Mouse (Mus musculus) heart, adult 2 months (tissue): ENCODE measurements at regions not wholly inside any gene's neighbourhood (a gene's known extent, or its start where the extent isn't known, plus 50 kb on each side); places are given as distances from the start of the nearest gene placed in this dataset.

Source experiments
- DNase-seq, 2 experiments: peaks; one replicate each; pipeline ENCODE4 v3.0.0; 2021
- H3K27ac ChIP-seq: fragments of 200-600 bp; 2 replicates; pipeline ENCODE4 v1.8.1; 2022
- H3K27me3 ChIP-seq: fragments of 200-500 bp; 2 replicates; pipeline ENCODE4 v1.6.1; 2012; ENCODE audit warnings: mild to moderate bottlenecking, low read length, inconsistent platforms, mixed read lengths; ENCODE audit not compliant: control insufficient read depth, insufficient read depth
- H3K36me3 ChIP-seq: fragments of 200-500 bp; 2 replicates; pipeline ENCODE4 v1.6.1; 2012; ENCODE audit warnings: low read length, inconsistent platforms; ENCODE audit not compliant: control insufficient read depth, insufficient read depth
- H3K4me1 ChIP-seq: fragments of 200-500 bp; 2 replicates; pipeline ENCODE4 v1.6.1; 2011; ENCODE audit warnings: low read length; ENCODE audit not compliant: control insufficient read depth, insufficient read depth
- H3K4me3 ChIP-seq: fragments of 200-600 bp; 2 replicates; pipeline ENCODE4 v1.8.1; 2022
- H3K79me2 ChIP-seq: fragments of 200-500 bp; replicated peaks from 2 replicates; pipeline ENCODE4 v1.6.1; 2012; ENCODE audit warnings: mild to moderate bottlenecking, inconsistent platforms, low read length, moderate library complexity, mixed read lengths; ENCODE audit not compliant: control insufficient read depth, insufficient read depth
- H3K9ac ChIP-seq: fragments of 200-500 bp; 2 replicates; pipeline ENCODE4 v1.6.1; 2012; ENCODE audit warnings: low read depth, mild to moderate bottlenecking, control low read depth, inconsistent platforms, low read length, mixed read lengths
- CTCF ChIP-seq: fragments of 200-600 bp; IDR thresholded peaks from 2 replicates; pipeline ENCODE4 v1.8.1; 2022; ENCODE audit warnings: antibody characterized with exemption, mild to moderate bottlenecking, moderate library complexity
- EP300 ChIP-seq: fragments of 200-500 bp; IDR thresholded peaks from 2 replicates; pipeline ENCODE4 v1.6.1; 2011; ENCODE audit warnings: low read depth, low read length, control low read depth; ENCODE audit not compliant: insufficient read depth
- POLR2A ChIP-seq: fragments of 200-500 bp; IDR thresholded peaks from 2 replicates; pipeline ENCODE4 v1.6.1; 2011; ENCODE audit warnings: mild to moderate bottlenecking, low read depth, low read length, control low read depth; ENCODE audit not compliant: insufficient read depth
- WGBS: fragments of 180-500 bp; shearing (Covaris S2); methylation state at CpG from one replicate; pipeline ENCODE4 v1.1.7; 2018; 5-methylcytosine and 5-hydroxymethylcytosine counted together
- intact Hi-C: fragments of 180-260 bp; cut with DNase I; formaldehyde crosslinking; loops from one replicate; pipeline ENCODE4 v1.15.1; 2025

DNA sequence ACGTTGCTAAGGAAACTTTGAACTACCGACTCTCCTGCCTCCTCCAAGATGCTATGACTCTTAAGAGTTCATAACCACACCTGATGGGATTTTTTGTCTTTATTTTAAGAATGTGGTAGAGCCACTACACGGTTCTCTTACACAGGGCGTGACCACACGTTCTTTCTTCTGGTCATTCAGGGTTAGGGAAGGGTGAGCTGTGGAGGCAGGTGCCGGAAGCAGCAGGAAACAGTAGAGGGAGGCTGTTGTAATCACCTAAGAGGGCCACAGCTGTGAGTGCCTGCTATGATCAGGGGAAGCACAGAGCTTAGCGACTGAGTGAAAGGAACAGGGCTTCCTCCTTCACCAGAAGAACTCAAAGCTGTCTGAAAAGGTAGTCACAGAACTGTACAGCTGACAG lies 50.6 kb upstream of the Larp1 start:
- H3K79me2 ChIP-seq: no peaks in the 10 kb centered on the region
- no peaks in the 10 kb centered on the region for H3K36me3 ChIP-seq
- WGBS: 64% methylated on average over 7 of the region's 7 CpGs
- no peak overlapping the region for H3K27ac ChIP-seq
- no peak overlapping the region for H3K9ac ChIP-seq
- intact Hi-C loops: no loop called here
- H3K4me1 ChIP-seq: peaks cover under 1% of the 10 kb centered on the region
- no peak overlapping the region for H3K4me3 ChIP-seq
- DNase-seq: no peak
- H3K27me3 ChIP-seq: no peaks in the 10 kb centered on the region
- no peak for TF ChIP-seq CTCF
- TF ChIP-seq POLR2A: no peak

DNA sequence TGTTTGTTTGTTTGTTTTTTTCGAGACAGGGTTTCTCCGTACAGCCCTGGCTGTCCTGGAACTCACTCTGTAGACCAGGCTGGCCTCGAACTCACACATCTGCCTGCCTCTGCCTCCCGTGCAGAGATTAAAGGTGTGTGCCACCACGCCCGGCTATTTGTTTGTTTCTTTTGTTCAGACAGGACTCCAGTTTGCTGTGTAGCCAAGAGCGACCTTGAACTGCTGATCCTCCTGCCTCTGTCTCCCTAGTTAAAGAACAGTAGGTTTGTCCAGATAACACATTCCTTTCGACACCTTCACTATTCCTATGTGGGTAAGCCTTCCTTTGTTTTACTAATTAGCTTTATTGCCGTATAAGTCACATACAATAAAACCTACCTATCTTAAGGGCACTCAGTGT lies 52.0 kb upstream of the Larp1 start:
- H3K27ac ChIP-seq: no peak overlapping the region
- intact Hi-C loops: no loop called here
- no peaks in the 10 kb centered on the region for H3K27me3 ChIP-seq
- TF ChIP-seq POLR2A: no peak
- TF ChIP-seq EP300: no peak
- 90% methylated on average over 9 of the region's 9 CpGs for WGBS
- no peaks in the 10 kb centered on the region for H3K79me2 ChIP-seq
- no peaks in the 10 kb centered on the region for H3K36me3 ChIP-seq
- DNase-seq: no peak
- H3K4me1 ChIP-seq: no peaks in the 10 kb centered on the region
- H3K4me3 ChIP-seq: no peak overlapping the region
- no peak overlapping the region for H3K9ac ChIP-seq

DNA sequence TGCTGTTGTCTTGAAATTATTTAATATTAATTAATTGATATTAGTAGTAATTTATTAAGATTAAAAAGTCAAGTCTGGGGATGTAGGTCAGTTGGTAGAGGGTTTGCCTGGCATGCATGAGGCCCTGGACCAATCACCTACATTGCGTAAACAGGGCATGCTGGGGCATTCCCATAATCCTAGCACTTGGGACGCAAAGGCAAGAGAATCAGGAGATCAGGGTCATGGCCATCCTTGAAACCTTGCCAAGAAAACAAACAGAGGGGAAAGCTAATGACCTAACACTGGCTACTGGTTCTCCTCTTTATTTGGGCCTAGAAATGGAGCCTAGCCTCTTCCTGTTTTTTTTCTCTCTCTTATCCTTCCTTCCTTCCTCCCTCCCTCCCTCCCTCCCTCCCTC lies 52.8 kb upstream of the Larp1 start:
- Histone ChIP-seq H3K27ac (no peak overlapping the region), H3K79me2 (no peaks in the 10 kb centered on the region), H3K9ac (no peak overlapping the region), H3K27me3 (no peaks in the 10 kb centered on the region), H3K36me3 (no peaks in the 10 kb centered on the region), H3K4me3 (no peak overlapping the region), H3K4me1 (no peaks in the 10 kb centered on the region)
- intact Hi-C loops: no loop called here
- DNase-seq: no peak
- TF ChIP-seq CTCF: no peak
- TF ChIP-seq EP300: no peak
- no peak for TF ChIP-seq POLR2A
- WGBS: 79% methylated on average over 2 of the region's 2 CpGs

DNA sequence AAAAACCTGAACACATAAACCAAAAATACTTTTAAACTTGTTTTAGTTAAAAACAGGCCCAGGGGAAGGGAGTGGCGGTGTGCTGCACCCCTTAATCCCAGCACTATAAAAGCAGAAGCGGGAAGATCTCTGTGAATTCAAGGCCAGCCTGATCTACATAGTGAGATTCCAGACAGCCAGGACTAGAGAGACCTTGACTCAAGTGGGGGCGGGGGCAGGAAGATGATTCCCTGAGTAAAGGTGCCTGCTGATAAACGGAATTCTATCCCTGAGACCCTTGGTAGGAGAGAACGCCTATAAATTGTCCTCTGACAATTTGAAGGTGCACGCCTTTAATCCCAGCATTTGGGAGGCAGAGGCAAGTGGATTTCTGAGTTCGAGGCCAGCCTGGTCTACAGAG lies 53.4 kb upstream of the Larp1 start:
- Histone ChIP-seq H3K27ac (no peak overlapping the region), H3K36me3 (no peaks in the 10 kb centered on the region), H3K9ac (no peak overlapping the region), H3K4me3 (no peak overlapping the region), H3K79me2 (no peaks in the 10 kb centered on the region), H3K27me3 (no peaks in the 10 kb centered on the region), H3K4me1 (no peaks in the 10 kb centered on the region)
- 96% methylated on average over 7 of the region's 7 CpGs for WGBS
- no peak for TF ChIP-seq POLR2A
- no peak for TF ChIP-seq EP300
- TF ChIP-seq CTCF: no peak
- no peak for DNase-seq
- intact Hi-C loops: no loop called here

DNA sequence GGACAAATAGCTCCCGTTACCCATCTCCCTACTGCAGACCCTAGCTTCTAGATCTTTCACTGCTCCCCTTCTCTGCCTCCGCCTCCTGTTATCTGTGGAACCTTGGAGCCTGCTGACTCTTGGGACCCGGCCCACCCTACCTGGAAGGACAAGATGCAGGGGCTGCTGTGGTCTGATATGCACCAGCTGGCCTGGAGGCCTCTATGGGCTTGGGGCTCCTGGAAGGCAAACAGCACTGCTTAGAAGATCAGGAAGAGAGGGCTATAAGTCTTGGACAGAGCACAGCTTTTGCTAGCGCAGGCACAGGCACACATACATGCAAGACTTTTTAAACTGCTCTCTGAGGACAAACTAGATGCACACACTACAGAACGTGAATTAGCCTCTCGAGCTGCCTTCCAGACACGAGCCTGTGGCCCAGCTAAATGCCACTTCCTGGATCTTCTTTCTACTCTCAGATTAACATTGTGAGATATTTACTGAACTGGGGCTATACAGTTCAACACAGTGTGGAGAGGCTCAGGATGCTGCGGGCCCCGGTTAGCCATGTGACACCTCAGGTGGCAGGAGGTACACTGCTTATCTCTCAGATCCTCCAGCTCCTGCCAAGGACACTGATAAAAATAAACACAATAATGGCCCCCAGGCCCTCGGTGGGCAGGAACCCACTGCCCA lies 54.2 kb upstream of the Larp1 start:
- 63% methylated on average over 10 of the region's 10 CpGs for WGBS
- H3K4me1 ChIP-seq: no peaks in the 10 kb centered on the region
- no peak for TF ChIP-seq EP300
- TF ChIP-seq CTCF: no peak
- TF ChIP-seq POLR2A: no peak
- H3K27ac ChIP-seq: no peak overlapping the region
- intact Hi-C loops: loop anchor here (5.0 kb wide), 2 partner anchors 143 to 268 kb away; no protein-coding TSS in a partner anchor
- no peaks in the 10 kb centered on the region for H3K27me3 ChIP-seq
- H3K4me3 ChIP-seq: no peak overlapping the region
- H3K79me2 ChIP-seq: no peaks in the 10 kb centered on the region
- H3K9ac ChIP-seq: no peak overlapping the region
- DNase-seq: no peak
- no peaks in the 10 kb centered on the region for H3K36me3 ChIP-seq

DNA sequence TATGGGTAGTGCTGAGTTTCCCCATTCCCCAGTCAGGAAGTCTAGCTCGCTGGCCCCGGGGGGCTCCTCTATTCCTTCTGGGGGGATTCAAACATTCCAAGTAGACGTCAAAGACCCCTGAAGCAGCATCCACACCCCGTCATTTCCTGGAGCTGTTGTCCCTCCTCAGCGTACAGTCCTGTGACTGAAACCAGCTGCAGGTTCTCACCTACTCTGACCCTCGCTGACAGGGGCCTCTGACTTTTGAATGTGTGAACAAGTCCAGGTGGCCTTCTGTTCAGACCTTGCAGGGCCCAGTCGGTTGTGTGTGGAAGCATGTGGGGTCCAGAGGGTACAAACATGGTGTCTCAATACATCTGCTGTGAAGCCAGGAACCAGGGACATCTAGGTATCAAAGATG lies 55.2 kb upstream of the Larp1 start:
- H3K4me3 ChIP-seq: no peak overlapping the region
- no peaks in the 10 kb centered on the region for H3K4me1 ChIP-seq
- H3K27ac ChIP-seq: no peak overlapping the region
- no peak overlapping the region for H3K9ac ChIP-seq
- no peak for TF ChIP-seq EP300
- TF ChIP-seq CTCF: no peak
- TF ChIP-seq POLR2A: no peak
- intact Hi-C loops: loop anchor here (5.0 kb wide), 2 partner anchors 144 to 269 kb away; no protein-coding TSS in a partner anchor
- H3K36me3 ChIP-seq: no peaks in the 10 kb centered on the region
- no peak for DNase-seq
- H3K27me3 ChIP-seq: no peaks in the 10 kb centered on the region
- H3K79me2 ChIP-seq: no peaks in the 10 kb centered on the region
- 62% methylated on average over 7 of the region's 7 CpGs for WGBS
